Comparison of ENCODE assay signal across 23 mouse cellular contexts in genomic region chr5:101753680-101754079, GRCm38 (mm10). TPM values are rescaled to one million over a fixed set of nuclear protein-coding genes. Genes with fewer than 3 reads are reported as not detected.
A peak's percentile ranks its signal among the peaks of the same experiment; 100 is the strongest.
DNase-seq lines count a peak whose midpoint lies in the region; ATAC-seq lines count a peak whose summit lies in the region.
"Had no signal": no experiment of that assay in that cellular context is flagged by ENCODE, and none has a peak within 500 bp of the region (broad histone marks: within the 10 kb centered on the region; RNA-seq: fewer than 3 reads in every experiment).

No protein-coding gene starts in this region.

- 50% methylated on average over 1 of the region's 1 CpGs for WGBS in heart, embryonic 11.5 days (ENCODE audit: insufficient replicate concordance)
- WGBS in macrophage (ENCODE audit: missing documents) = 0% methylated on average over 1 of the region's 1 CpGs
- WGBS in midbrain, embryonic 16.5 days = 73% methylated on average over 1 of the region's 1 CpGs

- DNase-seq in heart, adult 11 months = peak; percentile 77
- DNase-seq in testis, postnatal 10 days (ENCODE audit: low spot score) = peak; percentile 7
- no peak for DNase-seq in testis, postnatal 14 days (ENCODE audit: low spot score)
- DNase-seq in thymus, postnatal 4 days = no peak
- no peak for DNase-seq in neural tube, embryonic 10.5 days (ENCODE audit: extremely low spot score, low spot score)
- DNase-seq: adrenal gland, postnatal 14 days; cerebellum, adult 2 months; cerebellum, postnatal 10 days; embryo, embryonic 11 days; gastrocnemius, postnatal 14 days had no signal

- no peaks in the 10 kb centered on the region for H3K9me3 ChIP-seq in heart, embryonic 11.5 days (replicated peaks; ENCODE audit: control insufficient read depth, low read length)
- H3K9me3 ChIP-seq in midbrain, embryonic 16.5 days (replicated peaks; ENCODE audit: control insufficient read depth, low read length, poor library complexity, severe bottlenecking) = 0 out of 2 replicates have a peak, but pooled peaks cover 2% of the 10 kb centered on the region
- H3K9me3 ChIP-seq: embryonic facial prominence, embryonic 15.5 days; forebrain, embryonic 15.5 days; heart, embryonic 12.5 days; hindbrain, embryonic 12.5 days had no signal

- no peak overlapping the region for H3K4me3 ChIP-seq in heart, embryonic 11.5 days (ENCODE audit: low read depth, low read length)
- H3K4me3 ChIP-seq in macrophage (ENCODE audit: inconsistent target) = no peak overlapping the region
- H3K4me3 ChIP-seq in midbrain, embryonic 16.5 days (ENCODE audit: low read depth, low read length) = no peak overlapping the region
- H3K4me3 ChIP-seq: embryonic facial prominence, embryonic 15.5 days; erythroblast, embryonic 14.5 days; forebrain, embryonic 15.5 days; heart, embryonic 12.5 days; hindbrain, embryonic 12.5 days had no signal

- no peaks in the 10 kb centered on the region for H3K79me2 ChIP-seq in macrophage (ENCODE audit: inconsistent target)

- ATAC-seq in heart, embryonic 11.5 days (replicated peaks; ENCODE audit: insufficient number of reproducible peaks, low FRiP score, low TSS enrichment) = no peak
- no peak for ATAC-seq in midbrain, embryonic 16.5 days
- ATAC-seq: activated CD4-positive, CD25-positive, alpha-beta regulatory T cell, adult 4 months; forebrain, embryonic 15.5 days; hindbrain, embryonic 16.5 days; inflammation-experienced regulatory T-cells, adult 6 months; Patski had no signal

- no peaks in the 10 kb centered on the region for H3K36me3 ChIP-seq in heart, embryonic 11.5 days (ENCODE audit: control insufficient read depth, insufficient read depth, low read length)
- no peaks in the 10 kb centered on the region for H3K36me3 ChIP-seq in macrophage (ENCODE audit: inconsistent target)
- H3K36me3 ChIP-seq in midbrain, embryonic 16.5 days (ENCODE audit: control insufficient read depth, insufficient read depth, low read length) = no peaks in the 10 kb centered on the region
- H3K36me3 ChIP-seq: embryonic facial prominence, embryonic 15.5 days; forebrain, embryonic 15.5 days; heart, embryonic 12.5 days; hindbrain, embryonic 12.5 days had no signal

- no peak overlapping the region for H3K4me2 ChIP-seq in heart, embryonic 11.5 days
- no peak overlapping the region for H3K4me2 ChIP-seq in midbrain, embryonic 16.5 days (ENCODE audit: low read length)
- H3K4me2 ChIP-seq: embryonic facial prominence, embryonic 15.5 days; forebrain, embryonic 15.5 days; heart, embryonic 12.5 days; hindbrain, embryonic 12.5 days had no signal

- no peak overlapping the region for H3K27ac ChIP-seq in heart, embryonic 11.5 days (ENCODE audit: low read depth, low read length)
- 0 out of 2 replicates have a peak overlapping the region, but pooled peaks have one; percentile 8 for H3K27ac ChIP-seq in macrophage
- no peak overlapping the region for H3K27ac ChIP-seq in midbrain, embryonic 16.5 days (ENCODE audit: low read length)
- H3K27ac ChIP-seq: embryonic facial prominence, embryonic 15.5 days; forebrain, embryonic 15.5 days; hindbrain, embryonic 12.5 days had no signal

- H3K27me3 ChIP-seq in heart, embryonic 11.5 days (ENCODE audit: control insufficient read depth, insufficient read depth, low read length) = no peaks in the 10 kb centered on the region
- H3K27me3 ChIP-seq in midbrain, embryonic 16.5 days (ENCODE audit: control insufficient read depth, insufficient read depth, low read depth, low read length) = no peaks in the 10 kb centered on the region
- H3K27me3 ChIP-seq: CH12.LX; embryonic facial prominence, embryonic 15.5 days; forebrain, embryonic 15.5 days; heart, embryonic 12.5 days; hindbrain, embryonic 12.5 days had no signal

- no peak overlapping the region for H3K9ac ChIP-seq in heart, embryonic 11.5 days (ENCODE audit: low read depth, low read length)
- no peak overlapping the region for H3K9ac ChIP-seq in midbrain, embryonic 16.5 days (ENCODE audit: low read depth, low read length)
- H3K9ac ChIP-seq: embryonic facial prominence, embryonic 15.5 days; forebrain, embryonic 15.5 days; heart, embryonic 12.5 days; hindbrain, embryonic 12.5 days had no signal

- H3K4me1 ChIP-seq in heart, embryonic 11.5 days (ENCODE audit: control insufficient read depth, insufficient read depth, low read length) = no peaks in the 10 kb centered on the region
- no peaks in the 10 kb centered on the region for H3K4me1 ChIP-seq in midbrain, embryonic 16.5 days (ENCODE audit: control insufficient read depth, insufficient read depth, low read length)
- H3K4me1 ChIP-seq: embryonic facial prominence, embryonic 15.5 days; forebrain, embryonic 15.5 days; heart, embryonic 12.5 days; hindbrain, embryonic 12.5 days had no signal

RNA-seq across cellular contexts. Expression of gene Cds1, which starts 11.2 kb away (rescaled TPM):
- polyA plus RNA-seq in heart, embryonic 11.5 days (2014; fragmentation: Nextera tagmentation; extraction: Ambion mirVana) = 0.52 and 0.60 TPM in 2 replicates
- total RNA-seq in macrophage (2018; cell fraction: chromatin; rRNA removed) = 10 to 100 TPM in 25 of 26 experiments, 1 to 10 TPM in 1; 9.8 to 41.4 (median 25.0) TPM
- total RNA-seq in macrophage (2018; cell fraction: cytosol; rRNA removed) = 10 to 100 TPM; 11.1 to 21.9 (median 15.2) TPM
- total RNA-seq in macrophage (2018; cell fraction: nucleus; rRNA removed) = 10 to 100 TPM; 16.1 to 61.9 (median 28.3) TPM
- polyA plus RNA-seq in macrophage (2018) = 7.7 to 23.7 TPM (median 9.5 TPM) in 3 replicates
- 8.0 and 9.2 TPM in 2 replicates for polyA plus RNA-seq in midbrain, embryonic 16.5 days (2015; fragmentation: Nextera tagmentation; extraction: Ambion mirVana)
- total RNA-seq: CH12.LX had no signal
- polyA plus RNA-seq: activated CD4-positive, CD25-positive, alpha-beta regulatory T cell, adult 4 months; erythroblast, embryonic 14.5 days; inflammation-experienced regulatory T-cells, adult 6 months had no signal

Comparison
In these comparisons a context has a peak if more than half of its experiments do, and no peak if none do; other contexts are left out.
1. DNase-seq: peak in heart, adult 11 months (single experiment) and testis, postnatal 10 days (single experiment); none in testis, postnatal 14 days (single experiment), thymus, postnatal 4 days (single experiment) and neural tube, embryonic 10.5 days (single experiment).